Mouse (Mus musculus) CD4-positive, CD25-positive, alpha-beta regulatory T cell, adult 9 weeks (primary cell): ENCODE results near the gene Ubox5. TPM values are rescaled to one million over a fixed set of nuclear protein-coding genes. Genes with fewer than 3 reads are reported as not detected.

Experiments used
- polyA plus RNA-seq: library from polyadenylated mRNA; unstranded; fragments of 100-300 nt; shearing (Covaris generic); gene quantifications from one replicate; pipeline ENCODE4 v1.2.1, GENCODE M21; 2017

Ubox5 gene
- 16.3 TPM for polyA plus RNA-seq

DNA sequence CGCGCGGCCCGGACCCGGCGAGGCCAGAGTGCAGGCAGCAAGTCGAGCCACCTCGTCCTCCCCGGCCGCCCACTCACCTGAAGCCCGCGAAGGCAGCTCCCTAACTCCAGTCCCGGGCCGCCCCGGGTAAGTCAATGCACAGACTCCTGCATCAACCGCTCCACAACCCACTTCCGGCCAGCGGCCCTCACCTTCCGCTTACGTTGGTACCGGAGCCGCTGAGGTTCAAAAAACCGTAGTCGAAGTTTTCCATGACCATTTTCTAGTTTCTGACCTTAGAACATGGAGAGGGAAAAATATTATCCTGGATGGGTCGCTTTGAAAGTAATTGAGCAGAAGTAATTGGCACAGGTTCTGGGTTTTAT lies at the start of gene Ubox5, which contains the start of gene Fastkd5:
Gene Ubox5, minus strand, starts transcription at position 200 of the 365 bp plus-strand sequence.
Gene Fastkd5, minus strand, starts transcription at position 189 of the 365 bp plus-strand sequence.

DNA sequence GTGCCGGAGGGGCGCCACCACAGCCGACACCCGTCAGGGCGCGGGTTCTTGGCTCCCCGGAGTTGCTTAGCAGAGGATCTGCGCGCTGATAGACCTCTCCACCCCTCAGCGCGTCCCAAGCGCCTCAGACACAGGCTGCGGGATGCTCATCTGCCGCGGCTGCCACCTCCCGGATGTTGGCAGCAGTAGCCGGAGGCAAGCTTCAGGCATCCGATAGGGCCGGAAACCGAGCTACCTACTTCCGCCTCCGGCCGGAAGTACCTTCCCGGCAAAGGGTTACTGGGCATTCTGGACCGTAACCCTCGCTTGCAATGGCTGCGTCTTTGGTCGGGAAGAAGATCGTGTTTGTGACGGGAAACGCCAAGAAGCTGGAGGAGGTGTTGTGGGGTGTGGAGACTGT lies 37.7 kb upstream of the Ubox5 start, which contains the start of gene Itpa:
Gene Itpa, plus strand, starts transcription at position 52 of the 400 bp plus-strand sequence.

DNA sequence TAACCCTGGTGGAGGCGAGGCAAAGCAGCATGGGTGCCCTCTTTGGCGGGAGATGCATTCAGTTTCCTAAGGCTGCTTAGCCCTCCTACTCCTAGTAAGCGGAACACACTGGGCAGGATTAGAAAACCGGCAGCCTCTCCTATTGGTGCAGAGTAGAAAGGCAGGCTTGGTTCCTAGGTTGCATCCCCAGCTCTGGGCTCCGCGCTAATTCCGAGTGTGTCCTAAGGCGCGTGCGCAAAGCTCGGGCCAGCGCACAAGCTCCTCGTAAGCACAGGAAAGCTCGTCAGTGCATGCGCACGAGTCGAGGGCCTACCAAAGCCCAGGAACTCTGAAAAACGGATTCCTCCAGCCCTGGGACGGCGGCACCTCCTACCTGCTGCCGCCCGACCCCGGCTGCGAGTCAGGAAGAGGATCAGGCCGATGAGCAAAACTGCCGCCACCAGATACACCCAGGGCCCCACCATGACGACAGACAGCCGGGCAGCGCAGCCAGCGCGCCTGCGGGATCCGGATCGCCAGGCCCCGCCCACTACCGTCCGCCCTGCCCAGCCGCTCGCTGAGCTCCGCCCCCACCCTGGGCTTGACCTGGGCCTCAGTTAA lies 34.4 kb upstream of the Ubox5 start, which contains the start of gene Ddrgk1:
Gene Ddrgk1, minus strand, starts transcription at position 558 of the 600 bp plus-strand sequence.

DNA sequence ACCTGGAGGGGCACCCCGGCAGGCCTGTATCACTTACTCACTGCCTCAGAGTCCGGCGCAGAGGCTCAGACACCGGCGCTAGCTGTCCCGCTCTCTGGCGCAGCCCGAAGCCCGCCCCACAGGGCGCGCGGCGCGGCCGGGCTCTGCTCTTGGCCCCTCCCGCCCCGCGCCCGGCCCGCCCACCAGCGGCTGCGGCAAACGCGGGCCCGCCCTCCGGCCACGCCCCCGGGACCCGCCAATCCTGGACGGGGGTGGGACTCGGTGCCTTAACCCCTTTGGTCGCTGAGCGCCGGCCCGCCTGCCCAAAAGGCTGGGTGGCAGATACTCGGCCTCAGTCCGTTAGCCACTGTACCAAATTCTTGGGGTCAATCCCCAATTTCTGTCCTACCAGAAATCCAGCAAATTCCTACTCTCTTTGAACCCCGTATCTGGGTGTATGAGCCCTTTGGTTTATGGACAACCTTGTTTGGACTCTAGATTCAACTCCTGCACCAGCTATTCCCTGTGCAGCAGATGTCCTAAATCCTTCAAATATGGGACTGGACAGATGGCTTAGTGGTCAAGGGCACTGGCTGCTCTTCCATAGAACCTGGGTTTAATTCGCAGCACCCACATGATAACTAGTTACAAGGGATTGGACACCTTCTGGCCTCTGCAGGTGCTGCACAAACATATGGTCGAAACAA lies 13.0 kb upstream of the Ubox5 start, which contains the start of gene Lzts3:
Gene Lzts3, minus strand, starts transcription at position 120 of the 686 bp plus-strand sequence.

DNA sequence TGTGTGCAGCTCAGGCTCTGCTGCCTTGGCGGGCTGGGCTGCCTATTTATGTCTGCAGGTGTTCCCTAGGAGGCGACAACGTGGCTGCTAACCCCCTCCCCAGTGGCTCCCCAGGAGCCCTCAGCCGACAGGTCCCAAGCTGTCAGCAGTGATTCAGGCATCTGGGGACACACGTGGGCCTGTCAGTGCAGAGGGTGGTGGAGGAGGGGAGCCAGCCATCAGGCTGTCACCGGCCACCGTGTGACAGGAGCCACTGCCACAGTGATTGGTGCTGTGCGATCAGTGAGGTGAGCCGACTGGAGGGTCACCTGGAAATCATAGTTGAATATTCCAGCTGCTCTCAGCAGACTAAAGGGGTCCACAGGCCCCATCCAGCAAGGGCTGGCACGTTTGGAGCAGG lies 47.3 kb downstream of the Ubox5 start, which contains the start of gene Avp:
Gene Avp, minus strand, starts transcription at position 3 of the 400 bp plus-strand sequence.

DNA sequence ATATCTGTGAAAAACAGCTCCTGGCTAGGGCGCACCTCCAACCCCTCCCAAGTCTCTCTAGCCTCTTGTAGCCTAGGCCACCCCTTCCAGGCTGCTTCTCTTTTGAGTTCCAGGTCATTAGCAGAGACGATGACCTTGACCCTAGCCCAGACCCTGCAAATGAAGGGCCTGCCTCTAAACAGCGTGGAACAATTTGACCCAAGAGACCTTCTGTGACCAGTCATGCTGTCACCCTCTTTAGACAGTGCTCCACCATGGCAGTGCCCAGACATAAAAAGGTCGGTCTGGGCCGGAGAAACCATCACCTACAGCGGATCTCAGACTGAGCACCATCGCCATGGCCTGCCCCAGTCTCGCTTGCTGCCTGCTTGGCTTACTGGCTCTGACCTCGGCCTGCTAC lies 54.0 kb downstream of the Ubox5 start, which contains the start of gene Oxt:
Gene Oxt, plus strand, starts transcription at position 301 of the 400 bp plus-strand sequence.

DNA sequence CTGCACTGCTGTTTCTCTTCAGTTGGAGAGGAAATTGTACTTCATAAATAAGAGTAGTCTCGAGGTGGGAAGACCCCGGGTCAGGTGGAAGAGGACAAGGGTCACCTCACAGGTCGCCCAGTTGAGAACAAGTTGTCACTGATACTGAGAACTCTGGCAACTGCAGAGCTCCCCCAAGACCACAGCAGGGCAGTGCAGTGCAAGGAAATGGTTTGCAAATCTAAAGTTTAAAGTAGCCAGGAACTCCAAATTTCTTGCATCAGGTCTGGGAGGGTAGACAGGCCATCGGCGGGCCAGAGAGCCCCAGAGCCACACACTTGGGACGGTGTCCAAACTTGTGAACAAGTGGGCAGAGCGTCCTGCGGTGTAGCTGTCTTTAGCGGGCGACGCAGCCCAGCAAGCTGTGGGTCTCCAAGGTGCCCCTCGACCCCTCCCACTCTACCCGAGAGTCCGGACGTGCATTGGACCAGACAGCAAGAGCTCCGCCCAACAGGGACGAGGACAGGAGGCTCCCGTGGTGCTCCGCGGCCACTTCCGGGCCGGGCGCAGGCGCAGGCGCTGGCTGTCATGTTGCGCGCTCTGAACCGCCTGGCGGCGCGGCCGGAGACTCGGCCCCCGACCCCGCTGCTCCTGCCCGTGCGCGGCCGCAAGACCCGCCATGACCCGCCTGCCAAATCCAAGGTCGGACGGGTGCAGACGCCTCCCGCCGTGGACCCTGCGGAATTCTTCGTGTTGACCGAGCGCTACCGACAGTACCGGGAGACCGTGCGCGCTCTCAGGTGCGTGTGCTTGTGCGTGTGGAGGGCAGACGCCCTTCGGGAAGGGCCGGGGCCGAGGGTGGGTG lies 66.4 kb downstream of the Ubox5 start, which contains the start of gene Mrps26:
Gene Mrps26, plus strand, starts transcription at position 531 of the 844 bp plus-strand sequence.

Other genes with a start within 250 kb of the Ubox5 start
- gene Cpxm1, start 232.5 kb downstream of the Ubox5 start, polyA plus RNA-seq = 0.29 TPM
- not detected for gene Gm28372, start 224.8 kb downstream of the Ubox5 start, polyA plus RNA-seq
- gene 1700020A23Rik, start 224.8 kb downstream of the Ubox5 start, polyA plus RNA-seq = not detected
- not detected for gene Tmem239, start 223.6 kb downstream of the Ubox5 start, polyA plus RNA-seq
- 314 TPM for gene Vps16, start 205.7 kb downstream of the Ubox5 start, polyA plus RNA-seq
- 20.1 TPM for gene Pced1a, start 205.3 kb downstream of the Ubox5 start, polyA plus RNA-seq
- gene Ptpra, start 179.8 kb downstream of the Ubox5 start, polyA plus RNA-seq = 42.0 TPM
- gene Mrps26, start 66.3 kb downstream of the Ubox5 start, polyA plus RNA-seq = 39.1 TPM
- gene Oxt, start 53.9 kb downstream of the Ubox5 start, polyA plus RNA-seq = not detected
- not detected for gene Avp, start 47.5 kb downstream of the Ubox5 start, polyA plus RNA-seq
- gene Fastkd5, start within 50 bp of the Ubox5 start, polyA plus RNA-seq = 19.9 TPM
- gene Lzts3, start 12.8 kb upstream of the Ubox5 start, polyA plus RNA-seq = 0.38 TPM
- gene Ddrgk1, start 34.6 kb upstream of the Ubox5 start, polyA plus RNA-seq = 185 TPM
- 56.4 TPM for gene Itpa, start 37.6 kb upstream of the Ubox5 start, polyA plus RNA-seq
- gene Slc4a11, start 67.5 kb upstream of the Ubox5 start, polyA plus RNA-seq = 0.35 TPM